Mouse (Mus musculus): ENCODE data around the gene Pfdn6. TPM values are rescaled to one million over a fixed set of nuclear protein-coding genes. Genes with fewer than 3 reads are reported as not detected.
"Not testable (repeated sequence)": the region's sequence is repeated elsewhere in the genome, so short reads cannot be mapped to it uniquely, and the experiment has no call there.

Gene Pfdn6
- polyA plus RNA-seq, 1 experiment from 2014 or later, result 132 TPM

DNA sequence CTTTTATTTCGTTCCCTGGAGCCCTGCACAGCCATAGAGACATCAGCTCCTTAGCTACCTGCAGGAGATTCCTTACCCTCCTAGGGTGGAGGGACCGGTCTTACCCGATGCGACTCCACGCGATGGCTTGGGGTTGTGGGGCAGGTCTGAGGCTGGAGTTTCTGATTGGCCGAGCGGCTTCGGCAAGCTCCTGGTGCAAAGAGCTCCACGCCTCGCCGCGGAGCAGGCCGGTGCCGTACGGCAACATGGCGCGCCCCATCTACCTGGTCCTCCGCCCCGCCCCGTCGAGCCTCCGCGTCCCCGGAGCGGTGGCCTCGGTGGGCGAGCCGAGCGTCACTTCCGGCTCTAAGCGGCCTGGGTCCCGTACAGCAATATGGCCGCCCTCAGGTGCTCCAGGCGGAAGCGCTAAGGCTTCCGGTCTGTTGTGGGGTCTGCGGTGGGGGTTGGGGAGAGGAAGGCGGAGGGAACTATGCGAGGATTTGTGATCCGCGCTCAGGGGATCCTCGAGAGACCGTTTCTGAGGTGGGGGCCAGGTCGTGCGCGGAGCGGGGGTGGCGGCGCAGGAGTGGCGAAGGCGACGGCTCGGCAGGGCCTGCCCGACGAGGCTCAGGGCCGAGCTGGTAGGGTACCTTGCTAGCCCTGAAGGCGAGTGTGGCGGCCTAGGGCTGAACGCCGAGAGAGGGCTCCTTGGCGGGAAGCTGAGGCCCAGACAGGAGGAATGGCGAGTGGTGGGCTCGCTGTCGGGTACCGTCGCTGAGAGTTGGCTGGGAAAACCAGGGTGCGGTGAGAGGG, 30.9 kb downstream of the Pfdn6 start, which contains the start of gene Daxx:
TSS of gene Daxx (plus strand) at position 338 of the 792 bp plus-strand sequence.
- Histone ChIP-seq H3K36me3 (peaks cover 29% of the 10 kb centered on the region), H3K9ac (peak within 1 kb of the TSS; percentile 83), H3K27ac (peak within 1 kb of the TSS; percentile 94), H3K4me1 (peaks cover 39% of the 10 kb centered on the region), H3K27me3 (no peaks in the 10 kb centered on the region), H3K9me3 (no peaks in the 10 kb centered on the region), H3K4me2 (peak within 1 kb of the TSS; percentile 96), H3K4me3 (peak within 1 kb of the TSS; percentile 93)
- peak; percentile 97 for ATAC-seq (ENCODE audit: insufficient number of reproducible peaks, low FRiP score, low TSS enrichment, low read depth)
- WGBS, result under 1% methylated on average over 68 of the region's 68 CpGs

DNA sequence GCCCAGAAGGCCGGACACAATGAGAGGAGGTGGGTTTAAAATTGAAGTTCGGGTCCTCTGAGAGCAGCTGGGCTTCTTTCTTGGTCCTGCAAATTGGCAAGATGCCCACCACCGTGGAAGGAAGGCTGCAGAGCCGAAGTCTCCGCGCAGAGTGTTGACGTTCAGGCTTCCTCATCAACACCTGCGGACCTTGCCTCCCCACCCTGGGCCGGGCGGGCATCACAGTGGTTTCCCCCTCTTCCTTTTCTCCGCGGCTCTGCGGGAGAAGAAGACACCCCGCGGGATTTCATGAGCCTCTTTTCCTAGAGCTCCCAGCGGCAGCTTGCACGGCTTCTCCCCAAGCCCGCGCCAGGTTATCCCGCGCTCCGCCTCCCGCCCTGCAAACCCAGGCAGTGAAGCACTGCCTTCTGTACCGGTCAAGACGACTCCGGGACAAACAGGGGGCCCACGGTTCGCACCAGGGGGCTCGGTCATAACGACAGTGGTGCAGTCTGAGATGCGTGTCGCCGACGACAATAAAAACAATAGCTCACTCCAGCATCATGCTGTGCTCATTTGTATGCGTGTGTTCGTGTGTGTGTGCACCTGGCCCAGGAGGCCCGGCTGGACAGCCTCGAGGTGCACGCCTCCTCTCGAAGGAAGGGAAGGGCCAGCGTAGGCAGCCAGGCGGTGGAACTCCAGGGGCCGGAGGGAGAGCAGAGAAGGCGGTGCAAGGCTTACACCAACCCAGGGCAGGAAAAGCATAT, 31.6 kb downstream of the Pfdn6 start:
- H3K4me1 ChIP-seq, result peaks cover 34% of the 10 kb centered on the region
- H3K4me3 ChIP-seq, result peak overlapping the region; percentile 93
- WGBS, result under 1% methylated on average over 43 of the region's 44 CpGs
- peak overlapping the region; percentile 87 for H3K27ac ChIP-seq
- peak overlapping the region; percentile 49 for H3K9ac ChIP-seq
- peak; percentile 51 for ATAC-seq (ENCODE audit: insufficient number of reproducible peaks, low FRiP score, low TSS enrichment, low read depth)
- H3K9me3 ChIP-seq, result no peaks in the 10 kb centered on the region
- peaks cover 22% of the 10 kb centered on the region for H3K36me3 ChIP-seq
- no peaks in the 10 kb centered on the region for H3K27me3 ChIP-seq
- peak overlapping the region; percentile 96 for H3K4me2 ChIP-seq

DNA sequence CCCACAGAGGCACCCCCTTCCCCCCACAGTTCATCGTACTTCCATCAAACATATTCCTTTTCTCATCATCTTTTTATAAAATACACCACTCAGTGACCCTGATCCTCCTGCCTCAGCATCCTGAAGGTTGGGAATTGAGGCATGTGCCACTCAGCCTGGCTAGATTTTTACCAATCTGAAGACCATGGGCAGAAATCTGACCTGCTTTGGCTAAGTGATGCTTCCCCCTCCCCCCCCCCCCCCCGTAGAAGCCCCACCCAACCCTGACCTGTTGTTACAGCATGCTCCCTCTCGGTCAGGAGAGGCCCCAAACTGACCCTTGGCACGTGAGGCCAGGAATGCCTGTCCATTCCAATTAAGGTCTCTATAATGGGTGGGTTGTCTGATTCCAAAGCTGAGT, 35.3 kb downstream of the Pfdn6 start, which contains the start of gene Platr17:
TSS of gene Platr17 (plus strand) at position 301 of the 400 bp plus-strand sequence.
- not testable (repeated sequence) for ATAC-seq (ENCODE audit: insufficient number of reproducible peaks, low FRiP score, low TSS enrichment, low read depth); H3K9me3 ChIP-seq; H3K27me3 ChIP-seq; H3K4me2 ChIP-seq; H3K4me3 ChIP-seq; H3K9ac ChIP-seq; H3K27ac ChIP-seq; H3K36me3 ChIP-seq
- H3K4me1 ChIP-seq, result peaks cover 12% of the 10 kb centered on the region
- 50% methylated on average over 3 of the region's 4 CpGs for WGBS

DNA sequence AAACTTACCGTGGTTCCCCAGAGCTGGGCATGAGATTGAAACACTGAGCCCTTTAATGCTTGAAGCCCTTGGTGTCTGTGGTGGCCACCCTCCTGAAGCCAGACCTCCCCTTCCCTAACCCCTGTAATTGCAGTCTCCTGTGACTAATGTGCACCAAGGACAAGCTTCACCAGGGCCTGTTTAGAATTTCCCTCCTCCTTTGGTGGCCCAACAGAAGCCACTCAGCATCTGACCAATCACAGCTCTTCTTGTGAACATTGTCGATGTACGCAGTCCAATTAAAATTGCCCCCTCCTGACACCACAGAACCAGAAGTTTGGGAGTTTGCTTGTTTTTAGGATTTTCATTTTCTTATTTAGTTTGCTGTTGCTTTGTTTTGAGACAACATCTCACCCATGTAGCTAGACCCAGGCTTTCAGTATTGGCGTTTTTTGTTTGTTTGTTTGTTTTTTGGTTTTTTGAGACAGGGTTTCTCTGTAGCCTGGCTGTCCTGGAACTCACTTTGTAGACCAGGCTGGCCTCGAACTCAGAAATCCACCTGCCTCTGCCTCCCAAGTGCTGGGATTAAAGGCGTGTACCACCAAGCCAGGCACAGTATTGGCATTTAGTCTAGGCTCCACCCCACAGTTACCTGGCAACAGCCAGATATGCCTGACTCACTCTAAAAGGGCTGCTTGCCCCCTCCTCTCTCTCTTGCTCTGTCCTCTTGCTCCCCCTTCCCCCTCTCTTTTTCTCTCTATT, 36.1 kb downstream of the Pfdn6 start:
- H3K27me3 ChIP-seq; H3K9me3 ChIP-seq; ATAC-seq (ENCODE audit: insufficient number of reproducible peaks, low FRiP score, low TSS enrichment, low read depth): not testable (repeated sequence)

GRCm38 (mm10) chr17:33902491-33902890, 37.7 kb downstream of the Pfdn6 start:
- Histone ChIP-seq H3K27ac (no peak overlapping the region), H3K4me1 (no peaks in the 10 kb centered on the region), H3K4me3 (no peak overlapping the region), H3K9ac (no peak overlapping the region), H3K27me3 (no peaks in the 10 kb centered on the region), H3K9me3 (no peaks in the 10 kb centered on the region), H3K36me3 (no peaks in the 10 kb centered on the region), H3K4me2 (no peak overlapping the region)
- no peak for ATAC-seq (ENCODE audit: insufficient number of reproducible peaks, low FRiP score, low TSS enrichment, low read depth)
- 76% methylated on average over 7 of the region's 7 CpGs for WGBS

More for the DNA sequence above, 36.1 kb downstream of the Pfdn6 start:
- not testable (repeated sequence) for H3K27ac ChIP-seq, H3K4me2 ChIP-seq, H3K9ac ChIP-seq, H3K36me3 ChIP-seq, H3K4me3 ChIP-seq
- WGBS, result 70% methylated on average over 6 of the region's 6 CpGs
- peaks cover 12% of the 10 kb centered on the region for H3K4me1 ChIP-seq

DNA sequence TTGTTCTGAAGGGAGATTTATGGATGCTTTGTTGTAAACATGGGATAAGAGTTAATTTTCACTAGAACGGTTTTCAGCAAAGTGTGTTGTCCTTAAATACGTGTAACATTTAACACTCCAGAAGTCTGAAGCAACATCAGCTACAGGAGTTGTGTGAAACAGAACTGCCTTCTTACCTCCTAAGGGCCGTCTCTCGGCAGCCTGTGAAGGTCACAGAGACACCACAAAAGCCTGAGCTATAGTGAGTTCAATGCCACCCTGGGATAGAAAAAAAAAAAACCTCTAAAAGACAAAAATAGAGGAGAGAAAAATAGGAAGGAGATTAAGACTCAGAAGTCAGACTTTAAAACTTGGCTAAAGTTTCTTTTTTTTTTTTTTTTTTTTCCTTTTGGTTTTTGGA, 38.1 kb downstream of the Pfdn6 start:
- Histone ChIP-seq H3K9ac (no peak overlapping the region), H3K4me1 (no peaks in the 10 kb centered on the region), H3K9me3 (no peaks in the 10 kb centered on the region), H3K4me2 (no peak overlapping the region), H3K27me3 (no peaks in the 10 kb centered on the region), H3K4me3 (no peak overlapping the region), H3K36me3 (no peaks in the 10 kb centered on the region), H3K27ac (no peak overlapping the region)
- ATAC-seq (ENCODE audit: insufficient number of reproducible peaks, low FRiP score, low TSS enrichment, low read depth), result no peak
- WGBS, result 55% methylated on average over 4 of the region's 4 CpGs

- Histone ChIP-seq H3K27me3 (no peaks in the 10 kb centered on the region), H3K4me3 (no peak overlapping the region), H3K9ac (no peak overlapping the region), H3K4me2 (no peak overlapping the region), H3K9me3 (no peaks in the 10 kb centered on the region), H3K36me3 (no peaks in the 10 kb centered on the region), H3K4me1 (no peaks in the 10 kb centered on the region), H3K27ac (no peak overlapping the region)
- ATAC-seq (ENCODE audit: insufficient number of reproducible peaks, low FRiP score, low TSS enrichment, low read depth), result no peak
- 55% methylated on average over 4 of the region's 4 CpGs for WGBS
These were observed 38.5 kb downstream of the Pfdn6 start for GRCm38 (mm10) chr17:33901653-33902052.

DNA sequence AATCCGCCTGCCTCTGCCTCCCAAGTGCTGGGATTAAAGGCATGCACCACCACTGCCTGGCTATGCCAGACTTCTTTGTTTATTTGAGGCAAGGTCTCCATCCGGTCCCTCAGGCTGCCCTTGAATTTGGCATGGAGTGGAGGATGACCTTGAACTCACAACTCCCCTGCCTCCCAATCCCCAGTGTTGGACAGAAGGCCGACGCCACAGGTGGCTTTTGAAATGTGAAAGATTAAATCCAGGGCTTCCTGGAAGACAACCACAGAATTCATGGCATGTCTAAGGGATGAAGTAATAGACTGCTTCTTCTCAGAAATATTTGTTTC, 39.2 kb downstream of the Pfdn6 start:
- no peaks in the 10 kb centered on the region for H3K4me1 ChIP-seq
- no peak overlapping the region for H3K4me3 ChIP-seq
- ATAC-seq (ENCODE audit: insufficient number of reproducible peaks, low FRiP score, low TSS enrichment, low read depth), result no peak
- no peak overlapping the region for H3K4me2 ChIP-seq
- WGBS, result 74% methylated on average over 4 of the region's 4 CpGs
- no peaks in the 10 kb centered on the region for H3K36me3 ChIP-seq
- no peaks in the 10 kb centered on the region for H3K27me3 ChIP-seq
- no peak overlapping the region for H3K9ac ChIP-seq
- no peak overlapping the region for H3K27ac ChIP-seq
- no peaks in the 10 kb centered on the region for H3K9me3 ChIP-seq

GRCm38 (mm10) chr17:33900281-33900988, 39.7 kb downstream of the Pfdn6 start:
- H3K4me1 ChIP-seq, result no peaks in the 10 kb centered on the region
- no peaks in the 10 kb centered on the region for H3K27me3 ChIP-seq
- H3K9me3 ChIP-seq, result no peaks in the 10 kb centered on the region
- H3K4me2 ChIP-seq, result no peak overlapping the region
- no peak overlapping the region for H3K4me3 ChIP-seq
- no peak overlapping the region for H3K9ac ChIP-seq
- no peaks in the 10 kb centered on the region for H3K36me3 ChIP-seq
- H3K27ac ChIP-seq, result no peak overlapping the region
- no peak for ATAC-seq (ENCODE audit: insufficient number of reproducible peaks, low FRiP score, low TSS enrichment, low read depth)
- 56% methylated on average over 7 of the region's 7 CpGs for WGBS

DNA sequence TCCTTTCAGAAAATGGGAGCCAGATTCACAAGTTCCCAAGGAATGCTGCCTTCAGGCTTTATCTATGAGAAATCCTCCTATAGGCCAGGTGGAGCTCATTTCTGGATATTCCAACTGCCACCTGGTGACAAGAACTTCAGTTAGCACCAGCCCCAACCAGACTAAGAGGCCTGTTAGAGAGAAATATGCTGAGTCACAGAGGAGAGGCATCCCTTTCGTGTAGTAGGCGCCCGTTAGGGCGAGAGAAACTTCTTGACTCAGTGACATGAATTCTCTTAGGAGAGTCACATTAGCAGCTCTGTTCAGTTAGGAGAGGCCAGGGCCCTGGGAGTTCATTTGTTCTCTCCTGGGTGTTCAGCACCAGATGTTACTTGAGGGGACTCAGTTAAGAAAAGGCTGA, 40.5 kb downstream of the Pfdn6 start:
- Histone ChIP-seq H3K4me3 (no peak overlapping the region), H3K9me3 (no peaks in the 10 kb centered on the region), H3K36me3 (no peaks in the 10 kb centered on the region), H3K27me3 (no peaks in the 10 kb centered on the region), H3K4me1 (no peaks in the 10 kb centered on the region), H3K4me2 (no peak overlapping the region), H3K27ac (no peak overlapping the region), H3K9ac (no peak overlapping the region)
- WGBS, result 56% methylated on average over 4 of the region's 4 CpGs
- ATAC-seq (ENCODE audit: insufficient number of reproducible peaks, low FRiP score, low TSS enrichment, low read depth), result no peak

- H3K4me3 ChIP-seq; H3K4me1 ChIP-seq; H3K27ac ChIP-seq; H3K9me3 ChIP-seq; ATAC-seq (ENCODE audit: insufficient number of reproducible peaks, low FRiP score, low TSS enrichment, low read depth); H3K36me3 ChIP-seq; H3K9ac ChIP-seq; H3K4me2 ChIP-seq; H3K27me3 ChIP-seq: not testable (repeated sequence)
- WGBS, result 76% methylated on average over 4 of the region's 4 CpGs
These were observed 42.0 kb downstream of the Pfdn6 start for GRCm38 (mm10) chr17:33898193-33898592.
